Mouse (Mus musculus): ENCODE measurements around the gene Hist4h4.

The Hist4h4 gene

GRCm38 (mm10) chr6:136803739-136804633 is at the start of gene Hist4h4:
Hist4h4 (minus strand) TSS chr6:136804415.
- peak; percentile 98 for DNase-seq (ENCODE audit: low spot score)

GRCm38 (mm10) chr6:136852762-136853161 is 48.5 kb upstream of the Hist4h4 start:
- no peak for DNase-seq (ENCODE audit: low spot score)

- DNase-seq (ENCODE audit: low spot score), result no peak
Measured at GRCm38 (mm10) chr6:136852348-136852747, 48.1 kb upstream of the Hist4h4 start.

GRCm38 (mm10) chr6:136850267-136850666 is 46.1 kb upstream of the Hist4h4 start:
- no peak for DNase-seq (ENCODE audit: low spot score)

GRCm38 (mm10) chr6:136848971-136849370 is 44.8 kb upstream of the Hist4h4 start:
- no peak for DNase-seq (ENCODE audit: low spot score)

- DNase-seq (ENCODE audit: low spot score), result no peak
Measured at GRCm38 (mm10) chr6:136848399-136848798, 44.2 kb upstream of the Hist4h4 start.

GRCm38 (mm10) chr6:136847790-136848189 is 43.6 kb upstream of the Hist4h4 start:
- DNase-seq (ENCODE audit: low spot score), result peak; percentile 71

- DNase-seq (ENCODE audit: low spot score), result no peak
Measured at GRCm38 (mm10) chr6:136847267-136847666, 43.1 kb upstream of the Hist4h4 start.

- DNase-seq (ENCODE audit: low spot score), result no peak
Measured at GRCm38 (mm10) chr6:136845706-136846480, 41.7 kb upstream of the Hist4h4 start.

- DNase-seq (ENCODE audit: low spot score), result no peak
Measured at GRCm38 (mm10) chr6:136844903-136845302, 40.7 kb upstream of the Hist4h4 start.

GRCm38 (mm10) chr6:136837323-136837722 is 33.1 kb upstream of the Hist4h4 start:
- DNase-seq (ENCODE audit: low spot score), result no peak

GRCm38 (mm10) chr6:136835352-136835751 is 31.1 kb upstream of the Hist4h4 start, which contains the start of gene Smco3:
Smco3 (minus strand) TSS chr6:136835452.
- no peak for DNase-seq (ENCODE audit: low spot score)

- no peak for DNase-seq (ENCODE audit: low spot score)
Measured at GRCm38 (mm10) chr6:136831712-136832111, 27.5 kb upstream of the Hist4h4 start.

GRCm38 (mm10) chr6:136828681-136829080 is 24.5 kb upstream of the Hist4h4 start:
- no peak for DNase-seq (ENCODE audit: low spot score)

- peak; percentile 97 for DNase-seq (ENCODE audit: low spot score)
Measured at GRCm38 (mm10) chr6:136827881-136828561, 23.8 kb upstream of the Hist4h4 start, which contains the start of gene Wbp11. Wbp11 (minus strand) TSS chr6:136828233.

- DNase-seq (ENCODE audit: low spot score), result no peak
Measured at GRCm38 (mm10) chr6:136827516-136827880, 23.3 kb upstream of the Hist4h4 start, which contains the start of gene BC049715. BC049715 (plus strand) TSS chr6:136827626.

GRCm38 (mm10) chr6:136827116-136827515 is 22.9 kb upstream of the Hist4h4 start:
- no peak for DNase-seq (ENCODE audit: low spot score)

- DNase-seq (ENCODE audit: low spot score), result no peak
Measured at GRCm38 (mm10) chr6:136824987-136825386, 20.8 kb upstream of the Hist4h4 start.

GRCm38 (mm10) chr6:136821086-136821485 is 16.9 kb upstream of the Hist4h4 start:
- DNase-seq (ENCODE audit: low spot score), result no peak

- DNase-seq (ENCODE audit: low spot score), result no peak
Measured at GRCm38 (mm10) chr6:136820381-136820780, 16.2 kb upstream of the Hist4h4 start.

- DNase-seq (ENCODE audit: low spot score), result peak; percentile 89
Measured at GRCm38 (mm10) chr6:136817549-136817948, 13.3 kb upstream of the Hist4h4 start.

GRCm38 (mm10) chr6:136816826-136817225 is 12.6 kb upstream of the Hist4h4 start:
- DNase-seq (ENCODE audit: low spot score), result no peak

Measured in layer of hippocampus, adult 11-12 months (tissue).